Mouse (Mus musculus): ENCODE measurements around the gene Rab3c. TPM values are rescaled to one million over a fixed set of nuclear protein-coding genes. Genes with fewer than 3 reads are reported as not detected.

Rab3c gene
- polyA plus RNA-seq, 1 experiment from 2014 or later = 242 TPM

DNA sequence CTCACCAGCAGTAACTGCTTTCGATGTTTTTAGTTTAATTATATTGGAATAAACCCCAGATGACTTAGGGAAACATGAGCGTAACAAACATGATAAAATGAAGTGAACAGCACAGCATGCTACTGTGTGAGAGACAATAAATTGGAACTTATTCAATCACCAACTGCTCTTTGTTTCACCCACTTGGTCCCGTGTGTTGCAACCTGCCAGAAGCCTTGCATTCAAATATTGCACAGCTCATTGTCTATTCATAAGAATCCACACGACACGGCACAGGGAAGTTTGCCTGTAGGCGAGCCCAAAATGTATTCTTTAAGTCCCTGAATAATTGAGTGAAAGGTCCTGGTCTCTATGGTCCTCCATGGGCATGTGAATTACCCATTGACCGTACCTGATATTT lies 61.6 kb downstream of the Rab3c start:
- Histone ChIP-seq H3K36me3 (ENCODE audit: control insufficient read depth, insufficient read depth, low read length) (no peaks in the 10 kb centered on the region), H3K9ac (ENCODE audit: low read depth, low read length) (no peak overlapping the region), H3K27me3 (ENCODE audit: control insufficient read depth, insufficient read depth, low read depth, low read length) (no peaks in the 10 kb centered on the region), H3K9me3 (replicated peaks; ENCODE audit: control insufficient read depth, low read length, poor library complexity, severe bottlenecking) (no peaks in the 10 kb centered on the region), H3K4me3 (ENCODE audit: low read depth, low read length) (no peak overlapping the region), H3K27ac (ENCODE audit: low read length) (0 out of 2 replicates have a peak overlapping the region, but pooled peaks have one; percentile 7), H3K4me2 (ENCODE audit: low read length) (no peak overlapping the region), H3K4me1 (ENCODE audit: control insufficient read depth, insufficient read depth, low read length) (no peaks in the 10 kb centered on the region)
- 40% methylated on average over 7 of the region's 7 CpGs for WGBS
- no peak for ATAC-seq

DNA sequence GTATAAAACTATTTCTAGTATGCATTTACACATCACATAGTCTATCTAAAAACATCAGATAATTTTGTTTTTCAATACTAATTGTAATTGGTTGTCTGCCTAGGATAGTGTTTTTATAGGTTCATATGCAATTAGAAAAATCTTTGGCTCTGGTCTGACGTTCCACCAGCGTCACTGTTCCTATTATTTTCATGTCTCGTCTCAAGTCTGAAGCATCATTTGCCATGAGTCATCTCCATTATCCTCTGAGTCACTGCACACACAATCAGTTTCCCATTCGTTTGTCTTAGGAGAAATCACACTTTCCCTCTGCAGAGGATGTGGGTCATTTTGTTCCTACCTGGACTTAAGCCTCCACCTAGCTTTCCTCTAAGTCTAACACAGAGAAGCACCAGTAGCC lies 62.3 kb downstream of the Rab3c start:
- Histone ChIP-seq H3K4me1 (ENCODE audit: control insufficient read depth, insufficient read depth, low read length) (no peaks in the 10 kb centered on the region), H3K4me3 (ENCODE audit: low read depth, low read length) (no peak overlapping the region), H3K36me3 (ENCODE audit: control insufficient read depth, insufficient read depth, low read length) (no peaks in the 10 kb centered on the region), H3K27me3 (ENCODE audit: control insufficient read depth, insufficient read depth, low read depth, low read length) (no peaks in the 10 kb centered on the region), H3K9me3 (replicated peaks; ENCODE audit: control insufficient read depth, low read length, poor library complexity, severe bottlenecking) (no peaks in the 10 kb centered on the region), H3K27ac (ENCODE audit: low read length) (0 out of 2 replicates have a peak overlapping the region, but pooled peaks have one; percentile 7), H3K9ac (ENCODE audit: low read depth, low read length) (no peak overlapping the region), H3K4me2 (ENCODE audit: low read length) (no peak overlapping the region)
- ATAC-seq = no peak
- 64% methylated on average over 4 of the region's 4 CpGs for WGBS

DNA sequence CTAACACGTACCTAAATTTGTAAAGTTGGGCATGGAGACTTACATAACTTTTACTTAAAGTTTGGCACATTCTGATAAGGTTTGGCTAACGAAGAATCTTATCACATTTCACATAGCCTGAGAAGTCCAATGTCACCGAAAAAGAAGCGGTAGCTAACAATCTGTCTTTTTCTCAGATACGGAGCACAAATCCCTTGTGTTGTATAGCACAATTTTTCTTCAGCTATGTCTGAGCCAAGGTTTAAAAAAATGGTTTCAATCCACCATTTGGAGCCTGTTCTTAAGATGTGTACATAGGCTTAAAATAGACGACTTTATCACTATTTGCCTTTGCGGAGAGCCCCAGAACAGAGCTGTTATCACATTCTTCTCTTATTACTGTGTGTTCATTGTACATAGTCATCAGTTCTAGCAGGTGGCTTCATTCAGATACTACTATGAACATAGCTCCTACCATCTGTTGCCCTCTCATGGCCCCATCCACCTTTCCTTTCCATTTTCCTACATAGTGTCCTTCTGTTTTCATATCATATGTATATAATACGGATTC lies 69.2 kb downstream of the Rab3c start:
- H3K9me3 ChIP-seq (replicated peaks; ENCODE audit: control insufficient read depth, low read length, poor library complexity, severe bottlenecking) = no peaks in the 10 kb centered on the region
- H3K9ac ChIP-seq (ENCODE audit: low read depth, low read length) = no peak overlapping the region
- 89% methylated on average over 8 of the region's 8 CpGs for WGBS
- H3K27me3 ChIP-seq (ENCODE audit: control insufficient read depth, insufficient read depth, low read depth, low read length) = no peaks in the 10 kb centered on the region
- ATAC-seq = no peak
- no peaks in the 10 kb centered on the region for H3K4me1 ChIP-seq (ENCODE audit: control insufficient read depth, insufficient read depth, low read length)
- no peak overlapping the region for H3K4me3 ChIP-seq (ENCODE audit: low read depth, low read length)
- H3K36me3 ChIP-seq (ENCODE audit: control insufficient read depth, insufficient read depth, low read length) = no peaks in the 10 kb centered on the region
- H3K4me2 ChIP-seq (ENCODE audit: low read length) = no peak overlapping the region
- H3K27ac ChIP-seq (ENCODE audit: low read length) = no peak overlapping the region

DNA sequence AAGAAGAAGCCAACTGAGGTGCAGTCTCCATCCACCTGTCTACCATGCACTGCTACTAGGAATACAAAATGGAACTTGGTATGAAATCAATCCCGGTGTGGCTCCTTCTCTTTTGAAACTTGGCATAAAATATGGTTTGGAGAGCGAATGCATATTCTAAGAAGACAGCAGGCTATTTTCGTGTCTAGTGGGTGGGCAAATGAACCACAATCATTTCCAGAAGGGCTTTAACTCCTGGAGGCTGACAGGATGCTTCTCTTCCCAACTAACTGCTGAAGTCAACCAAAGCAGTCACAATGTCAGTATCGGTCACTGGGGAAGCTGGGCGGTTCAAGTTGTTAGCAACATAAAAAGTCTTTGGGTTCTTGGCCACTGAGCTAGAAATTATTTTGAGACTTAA lies 81.9 kb downstream of the Rab3c start:
- H3K4me3 ChIP-seq (ENCODE audit: low read depth, low read length) = no peak overlapping the region
- WGBS = 92% methylated on average over 5 of the region's 5 CpGs
- no peaks in the 10 kb centered on the region for H3K27me3 ChIP-seq (ENCODE audit: control insufficient read depth, insufficient read depth, low read depth, low read length)
- no peak for ATAC-seq
- H3K9ac ChIP-seq (ENCODE audit: low read depth, low read length) = no peak overlapping the region
- H3K9me3 ChIP-seq (replicated peaks; ENCODE audit: control insufficient read depth, low read length, poor library complexity, severe bottlenecking) = no peaks in the 10 kb centered on the region
- H3K27ac ChIP-seq (ENCODE audit: low read length) = no peak overlapping the region
- peaks cover 7% of the 10 kb centered on the region; the same call in 1 of the 2 replicates for H3K36me3 ChIP-seq (ENCODE audit: control insufficient read depth, insufficient read depth, low read length)
- no peaks in the 10 kb centered on the region for H3K4me1 ChIP-seq (ENCODE audit: control insufficient read depth, insufficient read depth, low read length)
- H3K4me2 ChIP-seq (ENCODE audit: low read length) = no peak overlapping the region

DNA sequence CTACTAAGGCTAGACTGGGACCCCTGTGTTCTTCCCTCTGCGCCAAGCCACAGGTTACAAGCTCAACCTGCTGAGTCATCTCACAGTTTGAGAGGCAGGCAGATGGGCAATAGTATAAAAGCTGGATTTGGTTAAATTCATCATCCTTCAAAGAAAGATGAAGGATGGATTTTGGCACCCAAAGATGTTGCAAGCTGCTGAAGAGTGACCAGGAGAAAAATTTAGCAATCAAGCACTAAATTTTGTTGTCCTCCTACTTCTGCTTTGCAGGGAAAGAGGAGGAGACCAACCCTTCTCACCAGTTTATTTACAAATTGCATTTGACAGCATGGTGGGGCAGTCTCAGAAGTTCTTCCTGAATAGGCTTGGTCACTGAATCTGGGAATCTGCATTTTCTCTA lies 90.8 kb downstream of the Rab3c start:
- Histone ChIP-seq H3K36me3 (ENCODE audit: control insufficient read depth, insufficient read depth, low read length) (no peaks in the 10 kb centered on the region), H3K9me3 (replicated peaks; ENCODE audit: control insufficient read depth, low read length, poor library complexity, severe bottlenecking) (no peaks in the 10 kb centered on the region), H3K4me3 (ENCODE audit: low read depth, low read length) (no peak overlapping the region), H3K9ac (ENCODE audit: low read depth, low read length) (no peak overlapping the region), H3K4me2 (ENCODE audit: low read length) (no peak overlapping the region), H3K27ac (ENCODE audit: low read length) (no peak overlapping the region), H3K4me1 (ENCODE audit: control insufficient read depth, insufficient read depth, low read length) (peaks cover 13% of the 10 kb centered on the region), H3K27me3 (ENCODE audit: control insufficient read depth, insufficient read depth, low read depth, low read length) (no peaks in the 10 kb centered on the region)
- ATAC-seq = no peak
- WGBS = 55% methylated on average over 1 of the region's 1 CpGs

DNA sequence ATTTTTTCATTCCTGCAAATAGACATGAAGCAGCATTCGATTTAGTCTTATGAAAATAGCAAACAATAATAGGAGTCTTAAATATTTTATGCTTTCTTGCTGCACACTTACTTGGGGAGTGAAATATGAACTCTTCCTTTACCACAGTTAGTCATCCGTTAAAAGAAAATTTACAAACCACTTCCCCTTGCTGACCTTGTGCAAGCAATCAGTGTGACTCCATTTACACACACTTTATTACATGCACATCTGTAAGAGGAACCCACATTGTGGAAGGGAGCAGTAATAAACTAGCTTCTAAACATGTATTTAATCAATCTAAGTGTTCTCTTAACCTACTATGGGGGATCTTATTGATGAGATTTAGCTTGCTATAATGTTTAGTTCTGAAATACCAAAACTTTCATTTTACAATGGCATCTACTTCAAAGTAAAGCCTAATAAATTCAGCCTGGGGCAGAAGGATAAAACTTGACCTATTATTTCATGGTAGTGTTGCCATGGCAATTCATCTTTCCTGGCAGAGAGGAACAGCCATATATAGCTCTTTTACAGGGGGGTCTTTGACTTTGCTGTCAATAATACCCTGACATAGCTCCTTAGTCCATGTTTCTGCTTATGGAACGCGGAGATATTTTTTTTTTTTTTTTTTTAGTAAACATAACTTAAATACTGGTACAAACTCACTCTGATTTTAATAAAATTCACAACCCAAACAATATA lies 95.7 kb downstream of the Rab3c start:
- Histone ChIP-seq H3K36me3 (ENCODE audit: control insufficient read depth, insufficient read depth, low read length) (no peaks in the 10 kb centered on the region), H3K9ac (ENCODE audit: low read depth, low read length) (no peak overlapping the region), H3K4me1 (ENCODE audit: control insufficient read depth, insufficient read depth, low read length) (peaks cover 23% of the 10 kb centered on the region), H3K4me3 (ENCODE audit: low read depth, low read length) (no peak overlapping the region), H3K4me2 (ENCODE audit: low read length) (no peak overlapping the region), H3K27ac (ENCODE audit: low read length) (peak overlapping the region; percentile 50), H3K9me3 (replicated peaks; ENCODE audit: control insufficient read depth, low read length, poor library complexity, severe bottlenecking) (no peaks in the 10 kb centered on the region), H3K27me3 (ENCODE audit: control insufficient read depth, insufficient read depth, low read depth, low read length) (no peaks in the 10 kb centered on the region)
- WGBS = 47% methylated on average over 4 of the region's 4 CpGs
- peak; percentile 79 for ATAC-seq

DNA sequence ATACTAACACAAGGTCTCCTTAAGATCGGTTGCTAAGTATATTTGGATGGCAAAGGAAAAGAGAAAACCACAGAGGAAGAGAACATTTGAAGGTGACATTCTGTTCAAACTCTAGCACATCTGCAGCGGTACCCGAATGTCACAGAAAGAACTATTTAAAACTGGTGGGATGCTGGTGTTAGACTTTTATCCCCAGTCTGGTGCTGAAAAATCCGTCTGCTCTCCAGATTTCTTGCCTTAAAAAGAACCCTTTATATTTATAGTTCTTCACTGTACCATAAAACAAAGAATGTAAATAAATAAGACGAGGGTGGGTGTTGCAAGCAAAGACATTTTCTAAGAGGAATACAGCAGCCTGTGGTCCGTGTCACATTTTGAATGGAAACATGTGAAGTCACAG lies 105.1 kb downstream of the Rab3c start:
- Histone ChIP-seq H3K4me3 (ENCODE audit: low read depth, low read length) (no peak overlapping the region), H3K4me1 (ENCODE audit: control insufficient read depth, insufficient read depth, low read length) (no peaks in the 10 kb centered on the region; the same call in none of the 2 replicates), H3K27ac (ENCODE audit: low read length) (no peak overlapping the region), H3K9ac (ENCODE audit: low read depth, low read length) (no peak overlapping the region), H3K4me2 (ENCODE audit: low read length) (no peak overlapping the region), H3K36me3 (ENCODE audit: control insufficient read depth, insufficient read depth, low read length) (no peaks in the 10 kb centered on the region; the same call in 1 of the 2 replicates), H3K9me3 (replicated peaks; ENCODE audit: control insufficient read depth, low read length, poor library complexity, severe bottlenecking) (no peaks in the 10 kb centered on the region), H3K27me3 (ENCODE audit: control insufficient read depth, insufficient read depth, low read depth, low read length) (no peaks in the 10 kb centered on the region)
- ATAC-seq = no peak
- WGBS = 87% methylated on average over 6 of the region's 6 CpGs

DNA sequence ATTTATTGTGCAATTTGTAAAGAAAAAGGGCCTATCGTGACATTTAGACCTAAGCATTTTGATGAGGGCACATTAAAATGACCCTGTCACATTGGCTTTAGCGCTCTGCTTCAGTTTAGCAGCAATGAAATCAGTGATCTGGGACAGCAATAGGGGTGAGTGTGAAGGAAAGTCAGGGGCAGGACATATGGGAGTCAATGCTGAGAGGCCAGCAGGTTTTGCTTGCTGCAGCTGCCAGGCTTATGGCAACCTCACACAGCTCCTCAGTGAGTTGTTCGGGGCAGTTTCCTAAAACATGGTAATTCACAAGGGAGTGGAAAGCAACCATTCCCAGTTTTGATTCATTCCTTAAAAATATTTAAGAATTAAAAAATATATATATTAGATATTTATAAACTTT lies 111.1 kb downstream of the Rab3c start:
- Histone ChIP-seq H3K36me3 (ENCODE audit: control insufficient read depth, insufficient read depth, low read length) (no peaks in the 10 kb centered on the region; the same call in 1 of the 2 replicates), H3K4me1 (ENCODE audit: control insufficient read depth, insufficient read depth, low read length) (peaks cover 33% of the 10 kb centered on the region), H3K4me2 (ENCODE audit: low read length) (no peak overlapping the region), H3K4me3 (ENCODE audit: low read depth, low read length) (no peak overlapping the region), H3K27ac (ENCODE audit: low read length) (peak overlapping the region; percentile 63), H3K9me3 (replicated peaks; ENCODE audit: control insufficient read depth, low read length, poor library complexity, severe bottlenecking) (no peaks in the 10 kb centered on the region), H3K27me3 (ENCODE audit: control insufficient read depth, insufficient read depth, low read depth, low read length) (no peaks in the 10 kb centered on the region), H3K9ac (ENCODE audit: low read depth, low read length) (no peak overlapping the region)
- no peak for ATAC-seq
- 31% methylated on average over 3 of the region's 3 CpGs for WGBS

DNA sequence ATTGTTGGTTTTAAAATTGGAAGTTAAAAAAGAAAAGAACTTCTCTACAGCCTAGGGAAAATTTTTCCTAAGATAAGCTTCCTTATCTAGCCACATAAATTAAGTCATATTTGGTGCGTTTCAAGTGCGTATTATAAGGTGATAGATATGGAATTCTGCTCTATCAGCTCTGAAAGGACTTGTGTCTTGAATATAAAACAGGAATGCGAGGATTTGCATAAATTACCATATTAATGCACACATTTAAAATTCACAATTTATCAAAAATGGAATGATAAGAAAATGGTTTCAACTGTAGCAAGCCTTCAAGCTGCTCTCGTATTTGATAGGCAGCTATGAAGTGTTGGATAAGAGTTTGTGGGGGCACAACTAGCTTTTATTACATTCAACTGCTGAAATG lies 111.6 kb downstream of the Rab3c start:
- no peaks in the 10 kb centered on the region for H3K9me3 ChIP-seq (replicated peaks; ENCODE audit: control insufficient read depth, low read length, poor library complexity, severe bottlenecking)
- no peak overlapping the region for H3K9ac ChIP-seq (ENCODE audit: low read depth, low read length)
- no peak overlapping the region for H3K4me3 ChIP-seq (ENCODE audit: low read depth, low read length)
- 23% methylated on average over 4 of the region's 4 CpGs for WGBS
- H3K36me3 ChIP-seq (ENCODE audit: control insufficient read depth, insufficient read depth, low read length) = no peaks in the 10 kb centered on the region
- H3K27ac ChIP-seq (ENCODE audit: low read length) = no peak overlapping the region; the same call in none of the 2 replicates
- peaks cover 33% of the 10 kb centered on the region for H3K4me1 ChIP-seq (ENCODE audit: control insufficient read depth, insufficient read depth, low read length)
- ATAC-seq = 0 out of 2 replicates have a peak, but pooled peaks have one; percentile 54
- H3K4me2 ChIP-seq (ENCODE audit: low read length) = no peak overlapping the region
- H3K27me3 ChIP-seq (ENCODE audit: control insufficient read depth, insufficient read depth, low read depth, low read length) = no peaks in the 10 kb centered on the region

Data from midbrain, embryonic 16.5 days (tissue).